Mouse (Mus musculus): Measurements from ENCODE around the gene Kif26b.

Gene Kif26b

DNA sequence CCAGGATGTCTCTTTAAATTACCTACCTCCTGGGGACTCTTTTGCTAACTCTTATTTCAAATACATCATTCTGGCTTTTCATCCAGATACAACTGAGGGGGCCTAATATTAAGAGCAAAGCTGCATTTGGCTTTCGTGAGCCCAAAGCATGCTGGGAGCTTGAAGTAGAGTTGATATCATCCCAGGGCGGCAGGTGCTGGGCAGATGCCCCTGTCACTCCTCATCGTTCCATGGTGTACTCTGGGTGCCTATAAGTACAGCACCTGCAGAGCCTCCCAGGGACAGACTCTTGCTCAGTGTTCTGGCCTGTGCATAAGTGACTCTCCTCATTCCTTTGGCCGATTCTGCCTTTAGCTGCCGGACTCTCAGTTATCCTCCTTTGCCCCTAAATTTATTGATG lies 13.5 kb downstream of the Kif26b start:
- no peak for DNase-seq

DNA sequence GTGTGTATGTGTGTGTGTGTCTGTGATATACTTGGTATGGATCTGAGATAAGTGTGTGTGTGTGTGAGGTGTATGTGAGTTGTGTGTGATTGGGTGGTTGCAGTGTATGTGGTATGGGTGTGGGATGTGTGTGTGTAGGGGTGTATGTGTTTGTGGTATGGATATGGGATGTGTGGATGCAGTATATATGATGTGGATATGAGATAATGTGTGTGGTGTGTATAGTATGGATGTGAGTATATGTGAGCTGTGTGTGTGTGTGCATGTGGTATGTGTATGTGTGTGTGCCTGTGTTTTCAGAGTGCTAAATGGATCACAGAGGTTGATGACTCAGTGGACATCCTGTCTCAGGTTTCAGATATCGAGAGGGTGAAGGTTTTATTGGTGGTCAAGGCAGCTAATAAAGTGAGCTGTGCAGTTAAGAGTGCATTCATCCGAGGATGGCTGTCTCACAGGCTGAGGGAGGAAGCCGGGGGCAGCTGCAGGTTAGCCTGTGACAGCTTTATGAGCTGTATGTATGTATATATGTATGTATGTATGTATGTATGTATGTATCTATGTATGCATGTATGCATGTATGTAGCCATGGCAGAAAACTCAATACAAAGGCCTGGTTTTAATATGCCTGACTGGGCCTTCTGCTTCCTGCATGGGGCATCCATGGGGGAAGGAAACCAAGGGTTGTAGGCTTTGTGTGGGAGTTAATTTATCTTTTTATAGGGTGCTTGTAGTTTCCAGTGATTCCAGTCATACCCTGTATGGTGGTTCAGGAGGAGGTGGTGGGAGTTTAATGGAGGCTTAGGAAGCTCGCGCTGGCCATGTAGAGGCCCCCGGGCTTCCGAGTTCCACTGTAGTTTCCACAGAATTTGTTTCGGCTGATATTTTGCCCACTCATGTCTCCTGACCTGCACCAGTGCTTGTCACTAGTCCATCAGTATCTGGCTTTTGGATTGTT lies 14.3 kb downstream of the Kif26b start:
- DNase-seq, result no peak

DNA sequence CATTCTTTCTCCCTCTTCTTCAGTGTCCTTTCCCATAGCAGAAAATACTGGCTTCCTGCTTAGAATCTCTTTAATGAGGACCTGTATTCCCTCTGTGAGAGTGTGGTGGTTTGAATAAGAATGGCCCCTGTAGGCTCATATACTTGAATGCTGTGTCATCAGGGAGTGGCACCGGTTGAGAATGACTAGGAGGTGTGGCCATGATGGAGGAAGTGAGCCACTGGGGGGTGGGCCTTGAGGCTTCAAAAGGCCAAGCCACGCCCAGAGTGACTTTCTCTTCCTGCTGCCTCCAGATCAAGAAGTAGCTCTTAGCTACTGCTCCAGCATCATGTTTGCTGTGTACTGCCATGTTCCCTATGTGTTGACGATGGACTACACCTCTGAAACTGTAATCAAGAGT lies 15.7 kb downstream of the Kif26b start:
- DNase-seq, result no peak

DNA sequence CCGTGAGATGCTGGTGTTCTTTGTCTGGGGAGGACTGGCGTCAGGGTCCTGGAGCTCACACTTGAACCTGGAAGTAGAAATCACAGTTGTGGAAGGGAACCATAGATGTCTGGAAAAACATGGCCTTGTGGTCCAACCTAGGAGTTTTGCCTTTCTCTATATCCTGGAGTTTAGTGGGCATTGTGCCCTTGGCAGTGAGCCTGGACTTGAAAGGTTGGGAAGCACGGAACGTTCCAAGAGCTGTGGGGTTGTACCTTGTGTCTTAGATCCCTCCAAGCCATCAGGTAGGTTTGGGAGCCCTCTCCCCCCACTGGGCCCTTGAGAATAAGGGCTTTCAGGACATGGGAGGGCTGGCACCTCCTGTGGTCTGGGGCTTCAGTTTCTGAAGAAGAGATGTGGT lies 20.7 kb downstream of the Kif26b start:
- DNase-seq, result peak; percentile 68 to 77

DNA sequence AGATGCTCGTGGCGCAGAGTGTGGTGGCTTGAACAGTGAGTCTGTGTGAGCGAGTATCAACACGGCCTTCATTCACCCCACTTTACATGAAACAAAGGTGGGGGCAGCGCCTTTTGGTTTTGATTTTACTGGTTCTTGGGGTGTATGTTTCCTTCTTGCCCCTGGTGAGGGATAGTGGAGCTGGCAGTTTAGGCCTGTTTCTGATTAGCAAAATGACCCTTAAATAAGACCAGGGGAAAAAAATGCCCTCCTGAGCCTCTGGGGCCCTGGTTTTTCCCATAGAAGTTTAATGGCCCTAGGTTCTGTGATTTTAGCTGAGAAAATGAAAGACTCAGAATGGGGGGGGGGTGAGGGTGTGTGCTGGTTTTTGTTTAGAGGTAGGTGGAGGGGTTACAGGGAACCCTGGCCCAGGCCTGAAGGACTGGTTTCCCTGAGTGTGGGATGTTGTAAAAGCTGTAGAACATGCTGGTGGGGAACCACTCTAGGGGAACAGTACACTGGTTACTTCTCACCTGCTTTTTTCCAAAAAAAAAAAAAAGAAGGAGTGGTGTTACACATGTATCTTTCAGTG lies 21.6 kb downstream of the Kif26b start:
- DNase-seq, result no peak

DNA sequence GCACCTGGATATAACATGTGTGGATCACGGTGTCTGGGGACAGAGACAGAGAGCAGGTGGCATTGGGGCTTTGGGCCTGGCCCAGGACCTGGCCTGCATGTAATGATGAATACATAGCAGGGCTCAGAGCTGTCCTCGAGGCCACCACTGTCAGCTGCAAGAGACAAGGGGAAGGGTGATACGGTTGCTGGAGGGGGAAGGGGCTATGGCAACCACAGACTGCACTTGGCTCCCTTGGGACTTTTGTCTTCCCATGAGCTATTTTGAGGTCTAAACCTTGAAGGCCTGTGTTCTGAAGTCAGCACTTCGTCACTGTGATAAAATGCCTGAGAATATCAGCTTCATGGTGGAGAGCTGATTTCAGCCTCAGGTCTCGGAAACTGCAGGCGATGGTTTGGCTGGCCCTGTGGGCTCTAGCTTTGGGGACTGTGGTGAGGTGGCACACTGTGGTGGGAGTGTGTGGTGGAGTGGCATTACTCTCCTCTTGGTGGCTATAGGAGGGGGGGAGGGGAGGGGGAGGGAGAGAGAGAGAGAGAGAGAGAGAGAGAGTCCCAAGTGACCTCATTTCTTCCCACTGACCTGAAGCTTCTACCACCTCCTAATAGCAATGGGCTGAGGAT lies 23.5 kb downstream of the Kif26b start:
- no peak for DNase-seq

DNA sequence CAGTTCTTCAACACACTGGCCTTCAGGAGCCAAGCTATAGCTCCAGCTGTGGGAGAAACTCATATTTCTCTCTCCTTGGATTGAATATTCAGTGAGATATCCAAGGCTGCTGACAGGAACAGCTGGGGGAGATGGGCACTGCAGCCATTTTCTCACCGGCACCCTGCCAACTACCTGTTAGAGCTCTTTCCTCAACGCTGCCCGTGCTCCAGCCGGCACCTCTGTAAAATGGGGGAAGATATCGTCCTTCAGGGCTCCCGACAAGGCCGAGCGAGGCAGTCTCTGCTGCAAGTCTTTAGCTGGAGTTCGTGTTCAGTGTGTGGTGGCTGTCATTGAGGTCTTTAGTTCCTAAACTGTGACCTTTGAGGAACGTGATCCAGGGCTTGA lies 24.0 kb downstream of the Kif26b start:
- peak in 1 of 2 experiments; percentile 16 for DNase-seq

DNA sequence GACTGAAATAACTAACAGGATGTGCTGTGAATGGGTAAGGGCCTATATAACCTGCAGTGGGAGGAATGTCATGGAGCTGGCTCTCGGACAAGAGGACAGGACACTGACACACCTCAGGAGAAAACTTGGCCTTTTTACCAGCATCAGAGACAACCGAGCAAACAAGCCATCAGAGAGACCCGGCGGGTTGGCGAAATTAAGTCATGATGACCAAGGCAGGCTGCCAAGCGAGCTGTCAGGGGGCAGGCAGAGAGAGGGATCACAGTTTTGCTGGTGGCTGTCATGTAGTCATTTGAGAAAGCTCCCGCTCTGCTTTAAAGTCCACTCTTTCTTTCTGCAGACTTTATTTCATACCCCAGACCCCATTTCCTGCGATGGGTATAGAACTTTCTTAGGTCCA lies 27.3 kb downstream of the Kif26b start:
- DNase-seq, result peak; percentile 79 to 87

DNA sequence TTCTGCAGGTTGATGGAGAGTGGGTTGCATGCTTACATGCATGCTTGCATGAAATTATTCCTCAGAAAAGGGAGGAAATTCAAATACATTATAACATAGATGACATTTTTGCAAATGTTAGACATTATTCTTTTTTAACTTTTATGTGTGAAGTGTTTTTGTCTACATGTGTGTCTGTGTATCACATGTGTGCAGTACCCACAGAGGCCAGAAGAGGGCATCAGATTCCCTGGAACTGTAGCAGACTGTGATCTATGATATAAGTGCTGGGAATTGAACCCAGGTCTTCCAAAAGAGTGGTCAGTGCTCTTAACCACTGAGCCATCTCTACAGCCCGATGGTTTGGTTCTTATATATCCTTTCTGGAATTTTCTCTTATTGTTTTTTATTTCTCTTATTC lies 31.1 kb downstream of the Kif26b start:
- DNase-seq, result peak in 1 of 2 experiments; percentile 38

DNA sequence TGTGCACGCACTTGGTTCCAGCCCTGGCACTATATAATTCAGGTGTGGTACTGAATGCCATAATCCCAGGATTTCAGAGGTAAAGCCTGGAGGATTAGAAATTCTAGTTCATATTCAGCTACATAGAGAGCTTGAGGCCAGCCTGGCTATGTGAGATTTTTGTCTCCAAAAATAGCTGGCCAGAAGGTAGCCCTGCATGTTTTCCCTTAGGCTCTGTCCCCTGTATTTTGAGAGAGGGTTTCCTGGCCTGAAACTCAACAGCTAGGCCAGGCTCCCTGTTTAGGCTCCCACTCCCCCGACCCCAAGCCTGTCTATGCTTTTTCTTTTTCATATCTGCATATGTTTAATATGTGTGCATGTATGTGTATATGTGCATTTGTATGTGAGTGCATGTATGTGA lies 34.9 kb downstream of the Kif26b start:
- peak; percentile 36 to 38 for DNase-seq

DNA sequence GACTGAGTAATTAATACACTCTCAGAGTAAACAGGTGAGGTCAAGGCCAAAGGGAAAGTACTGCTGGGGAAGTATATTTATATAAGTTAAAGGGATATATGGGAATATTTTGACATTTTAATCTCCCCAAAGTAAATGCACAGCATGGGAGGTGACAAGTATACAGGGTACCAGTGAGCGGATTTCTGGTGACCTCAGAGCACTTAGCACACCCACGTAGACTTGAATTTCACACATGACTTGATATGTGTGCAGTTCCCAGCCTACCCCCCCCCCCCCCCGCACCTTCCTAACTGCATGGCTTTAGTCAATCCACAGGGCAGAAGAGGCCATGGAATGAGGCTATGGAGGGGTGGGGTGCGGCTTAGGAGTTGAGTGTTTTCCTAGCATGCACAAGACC lies 35.9 kb downstream of the Kif26b start:
- DNase-seq, result no peak

DNA sequence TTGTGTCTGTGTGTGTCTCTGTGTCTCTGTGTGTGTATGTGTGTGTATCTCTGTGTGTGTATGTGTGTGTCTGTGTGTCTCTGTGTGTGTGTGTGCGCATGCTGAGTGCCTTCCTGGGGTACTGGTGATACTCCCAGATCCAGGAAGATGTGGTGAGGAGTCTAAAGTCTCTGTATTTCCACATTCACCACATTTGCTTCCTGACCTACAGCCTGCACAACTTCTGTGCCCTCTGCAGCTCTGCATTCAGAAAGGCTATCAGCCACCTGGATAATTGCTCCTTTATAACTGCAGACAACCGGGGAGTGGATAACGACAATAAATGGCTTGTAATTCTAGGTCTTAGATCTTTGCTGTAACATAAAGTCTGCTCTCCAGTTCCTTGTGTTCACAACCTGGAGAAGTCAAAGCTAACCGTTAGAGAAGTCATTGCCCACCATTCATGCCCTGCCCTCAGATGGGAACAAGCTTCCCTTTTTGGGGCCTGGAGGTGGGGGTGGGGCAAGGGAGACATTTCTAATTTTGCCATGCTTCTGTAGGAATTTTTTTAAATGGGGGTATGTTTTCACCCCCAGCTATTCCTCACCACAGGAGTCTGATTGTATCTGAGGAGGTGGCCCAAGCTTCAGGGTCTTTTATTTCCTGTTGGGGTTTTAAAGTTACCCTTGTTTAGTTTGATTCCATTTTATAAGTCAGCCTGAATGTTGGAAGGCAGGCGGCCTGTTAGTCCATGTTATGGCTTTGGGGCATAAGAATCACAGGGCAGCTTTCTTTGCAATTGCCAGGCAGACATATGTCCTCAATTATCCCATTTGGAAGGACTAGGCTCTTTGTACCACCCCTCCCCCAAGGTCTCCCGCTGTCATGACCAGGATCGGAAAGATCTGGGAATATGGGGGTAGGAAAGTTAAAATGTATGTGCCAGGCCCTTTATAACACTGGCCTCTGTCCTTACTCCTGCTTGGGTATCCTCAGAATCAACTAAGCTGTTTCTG lies 39.9 kb downstream of the Kif26b start:
- peak; percentile 21 to 47 for DNase-seq

DNA sequence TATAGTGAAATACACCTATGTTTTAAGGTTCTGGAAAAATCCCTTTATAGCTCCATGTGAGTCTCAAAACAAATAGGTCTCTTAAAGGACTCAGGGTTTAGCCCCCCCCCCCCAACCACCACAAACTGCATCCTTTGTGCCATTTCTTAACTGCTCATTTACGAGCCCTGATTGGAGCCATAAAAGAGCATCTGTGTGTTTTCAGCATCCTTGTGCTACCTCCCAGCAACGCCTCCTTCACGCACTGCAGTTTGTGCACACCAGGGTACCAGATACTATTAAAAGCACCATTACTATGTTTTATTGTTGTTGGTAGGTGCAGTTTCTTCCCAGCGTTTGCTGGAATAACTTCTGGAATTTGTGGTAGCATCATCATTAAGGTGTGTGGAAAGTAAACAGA lies 42.1 kb downstream of the Kif26b start:
- no peak for DNase-seq

DNA sequence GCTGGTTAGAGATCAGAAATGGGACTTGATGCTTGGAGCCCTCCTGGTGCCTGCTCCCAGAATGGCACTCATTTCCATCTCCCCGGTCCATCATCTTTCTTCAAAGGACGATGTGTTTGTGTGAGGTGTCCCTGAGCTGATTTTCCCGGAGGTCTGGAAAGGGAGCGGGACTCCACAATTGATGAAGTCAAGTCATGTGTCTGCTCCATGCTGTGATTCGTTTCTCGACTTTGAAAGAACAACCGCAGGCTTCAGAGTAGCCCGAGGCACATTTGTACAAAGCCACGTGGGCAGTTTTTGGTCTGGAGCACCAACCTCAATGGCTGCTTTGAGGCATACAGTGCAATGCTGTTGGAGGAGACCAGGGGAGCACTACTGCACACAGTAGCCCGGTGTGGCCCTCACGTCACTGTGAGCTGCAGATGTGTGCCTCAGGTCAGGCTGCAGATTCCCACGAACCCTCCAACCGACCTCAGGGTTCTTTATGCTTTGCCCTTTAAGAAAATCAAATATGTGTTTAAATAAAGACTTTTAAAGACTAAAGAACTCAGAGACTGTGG lies 43.0 kb downstream of the Kif26b start:
- no peak for DNase-seq

DNA sequence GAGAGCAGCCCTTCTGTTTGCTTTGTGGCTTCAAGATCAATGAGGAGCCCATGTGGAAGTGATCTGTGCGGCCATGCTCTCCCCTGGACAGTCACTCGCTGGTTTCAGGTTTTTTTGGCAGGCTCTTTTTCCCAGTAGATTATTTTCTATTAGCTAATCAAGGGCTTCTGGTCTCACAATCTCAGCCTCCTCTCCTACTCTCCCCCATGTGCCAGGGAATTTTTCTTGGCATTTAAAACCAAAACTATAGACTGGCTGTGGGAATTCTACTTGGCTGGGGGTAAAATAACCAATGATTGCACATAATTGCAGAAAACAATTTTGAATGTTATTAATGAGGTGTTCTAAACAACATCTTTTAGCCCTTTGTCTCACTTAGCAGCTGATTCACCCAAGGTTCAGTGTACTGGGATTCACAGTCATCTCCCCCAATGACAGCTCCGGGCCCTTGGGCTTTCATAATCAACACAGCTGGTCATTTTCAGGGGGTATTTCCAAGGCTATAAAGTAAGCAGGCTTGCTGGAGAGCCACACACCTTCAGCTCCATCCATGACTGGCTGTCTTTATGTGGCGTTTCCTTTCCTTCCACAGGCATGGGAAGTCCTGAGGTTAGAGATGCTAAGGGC lies 44.6 kb downstream of the Kif26b start:
- no peak for DNase-seq

DNA sequence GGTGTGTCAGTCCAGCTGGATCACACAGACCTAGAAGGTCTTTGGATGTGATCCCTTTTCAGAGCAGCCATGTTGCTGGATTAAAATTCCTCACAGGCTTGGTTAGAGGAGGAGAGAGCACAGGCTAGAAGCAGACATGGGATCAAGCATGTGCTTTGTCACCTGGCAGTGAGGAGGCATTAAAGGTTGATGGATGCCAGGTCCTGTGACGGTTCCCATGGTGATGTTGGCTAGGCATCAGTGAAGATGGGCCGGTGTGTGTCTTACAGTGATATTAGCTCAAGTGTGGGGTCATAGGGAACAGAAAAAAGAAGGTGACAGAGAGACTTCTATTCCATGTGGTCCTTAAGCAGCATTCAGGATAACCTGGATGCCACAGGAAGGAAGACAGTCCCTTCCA lies 46.8 kb downstream of the Kif26b start:
- DNase-seq, result peak; percentile 66 to 72

DNA sequence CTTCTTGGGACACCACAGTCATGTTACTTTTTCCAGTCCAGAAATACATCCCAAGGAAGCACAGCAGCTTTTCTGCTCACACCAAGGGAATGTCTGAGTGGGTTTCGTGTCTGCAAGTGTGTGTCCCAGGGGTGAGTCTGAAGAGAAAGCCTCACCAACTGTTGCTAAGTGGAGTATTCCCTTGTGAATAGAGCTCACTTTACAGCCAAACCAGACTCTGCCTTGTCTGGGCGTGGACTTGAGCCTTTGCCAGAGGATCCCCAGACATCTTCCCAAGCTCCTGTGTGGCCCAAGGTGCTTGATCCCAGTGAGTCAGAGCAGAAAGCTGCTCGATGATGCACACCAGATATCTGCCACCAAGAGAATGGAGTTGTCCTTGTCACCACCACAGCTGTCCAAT lies 48.0 kb downstream of the Kif26b start:
- DNase-seq, result no peak

DNA sequence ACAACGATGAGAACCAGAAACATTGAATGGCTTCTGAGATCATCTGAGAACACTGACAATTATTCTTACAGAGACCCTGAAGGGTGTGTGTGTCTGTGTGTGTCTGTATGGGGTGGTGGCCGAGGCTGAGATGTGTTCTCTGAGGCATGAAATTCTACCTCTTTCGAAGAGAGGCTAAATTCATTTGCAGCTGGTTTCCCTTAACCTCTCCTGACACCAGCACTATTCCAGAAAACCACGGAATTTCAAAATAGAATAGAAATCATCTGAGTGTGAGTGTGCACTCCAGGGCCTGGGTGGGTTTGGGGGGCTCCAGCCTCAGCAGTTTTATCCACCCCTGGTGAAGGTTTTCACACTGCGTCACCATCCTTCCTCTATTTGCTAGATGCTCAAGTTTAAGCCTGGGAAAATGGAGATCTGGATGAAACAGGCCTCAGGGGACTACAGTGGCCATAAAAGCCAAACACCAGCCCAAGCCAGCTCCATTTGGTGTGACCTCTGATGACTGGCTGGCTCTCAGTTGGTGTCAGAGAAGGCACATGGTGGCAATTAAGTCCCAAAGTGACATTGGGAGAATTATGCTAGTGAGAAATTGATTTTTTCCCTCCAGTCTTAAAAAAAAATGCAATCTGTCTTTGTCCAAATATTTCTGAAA lies 56.6 kb downstream of the Kif26b start:
- no peak for DNase-seq

DNA sequence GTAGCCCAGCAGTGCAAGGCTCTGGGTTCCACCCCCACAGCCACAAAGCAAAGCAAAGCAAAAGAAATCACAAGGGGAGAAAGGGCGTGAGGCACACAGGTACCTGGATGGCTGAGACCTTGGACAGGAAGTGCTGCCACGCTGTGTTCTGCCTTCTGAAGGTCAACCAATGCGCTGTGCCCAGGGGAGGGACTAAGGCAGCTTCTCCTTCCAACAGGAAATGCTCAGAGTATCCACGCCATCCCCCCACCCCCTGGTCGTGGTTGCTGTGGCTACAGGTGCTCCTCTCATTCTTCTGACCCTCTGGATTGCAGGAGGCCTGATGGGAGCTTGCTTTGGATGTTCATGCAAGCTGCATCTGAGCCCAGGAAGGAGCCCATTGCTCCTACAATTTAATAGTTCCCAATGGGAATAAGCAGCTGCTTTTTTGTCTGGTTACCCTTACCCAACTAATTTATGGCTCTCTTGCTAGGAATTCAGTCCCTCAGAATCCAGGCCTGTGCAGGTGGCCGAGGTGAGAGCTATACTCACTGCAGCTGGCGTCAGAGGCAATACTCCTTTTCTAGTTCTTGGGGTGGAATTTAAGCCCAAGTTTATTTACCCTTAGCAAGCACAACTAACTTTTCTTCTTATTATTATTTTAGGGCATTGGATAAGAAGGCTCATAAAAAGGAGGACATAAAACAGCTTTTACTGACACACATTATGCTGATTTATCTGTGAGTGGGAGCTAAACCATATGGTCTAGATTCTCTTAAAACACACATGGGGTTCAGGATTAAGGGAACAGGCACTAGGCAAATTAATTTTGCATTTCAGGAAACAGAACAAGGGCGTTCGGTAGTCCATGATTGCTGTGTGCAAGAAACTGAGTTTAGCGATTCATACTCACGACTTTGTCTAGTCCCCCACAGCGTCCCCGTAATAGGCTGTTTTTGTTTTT lies 61.6 kb downstream of the Kif26b start:
- peak in 1 of 2 experiments; percentile 31 for DNase-seq

DNA sequence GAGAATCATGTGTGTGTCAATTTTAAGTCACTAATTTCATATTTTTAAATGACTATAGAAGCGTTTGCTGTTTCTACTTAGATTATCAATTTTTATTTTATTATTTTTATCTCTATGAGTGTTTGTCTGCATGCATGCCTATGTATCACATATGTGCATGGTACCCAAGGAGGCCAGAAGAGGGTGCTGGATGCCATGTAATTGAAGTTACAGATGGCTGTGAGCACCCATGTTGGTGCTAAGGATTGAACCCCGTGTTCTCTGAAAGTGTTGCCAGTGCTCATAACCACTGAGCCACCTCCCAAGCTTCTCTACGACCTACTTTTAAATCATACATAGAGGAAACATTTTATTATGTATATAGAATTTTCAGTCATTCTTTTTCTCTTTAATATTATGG lies 68.2 kb downstream of the Kif26b start:
- DNase-seq, result no peak

All from cerebellum, postnatal 10 days (tissue).